Mouse (Mus musculus) ES-E14 (cell line): ENCODE results near the gene Tapt1. TPM values are rescaled to one million over a fixed set of nuclear protein-coding genes. Genes with fewer than 3 reads are reported as not detected.

ENCODE experiments used
- DNase-seq: peaks from one replicate; pipeline ENCODE4 v3.0.0-alpha.2; 2013; ENCODE audit warnings: low read depth, low spot score
- H3K27ac ChIP-seq: 2 replicates; pipeline ENCODE4 v1.5.1; 2012; ENCODE audit warnings: low read depth, mild to moderate bottlenecking, low read length, moderate library complexity, mixed read lengths; ENCODE audit not compliant: poor library complexity, insufficient read depth, severe bottlenecking
- H3K36me3 ChIP-seq: 2 replicates; pipeline ENCODE4 v1.6.1; 2012; ENCODE audit warnings: mild to moderate bottlenecking, low read length, moderate library complexity, mixed read lengths; ENCODE audit not compliant: control insufficient read depth, poor library complexity, insufficient read depth, severe bottlenecking
- H3K4me1 ChIP-seq, 2 experiments: fragments of 150-350 bp in 1 of 2; sonication (generic) in 1 of 2; 2 replicates each; pipeline ENCODE4 v1.6.1; 2012; ENCODE audit warnings: low read length in 2 of 2, mild to moderate bottlenecking in 1 of 2, mixed read lengths in 1 of 2; ENCODE audit not compliant: control insufficient read depth in 2 of 2, insufficient read depth in 2 of 2, poor library complexity in 1 of 2
- H3K4me3 ChIP-seq, 2 experiments: fragments of 150-350 bp in 1 of 2; sonication (generic) in 1 of 2; 2 replicates each; pipeline ENCODE4 v1.5.1; 2012; ENCODE audit warnings: low read length in 2 of 2, low read depth in 1 of 2, mild to moderate bottlenecking in 1 of 2, mixed read lengths in 1 of 2; ENCODE audit not compliant: insufficient read depth in 1 of 2, poor library complexity in 1 of 2, severe bottlenecking in 1 of 2
- H3K9ac ChIP-seq: 2 replicates; pipeline ENCODE4 v1.6.1; 2012; ENCODE audit warnings: low read depth, mild to moderate bottlenecking, low read length, mixed read lengths; ENCODE audit not compliant: poor library complexity, insufficient read depth, severe bottlenecking
- H3K9me3 ChIP-seq: fragments of 150-350 bp; sonication (generic); 2 replicates; pipeline ENCODE4 v1.6.1; 2012; ENCODE audit warnings: low read depth, mild to moderate bottlenecking, low read length; ENCODE audit not compliant: control insufficient read depth, insufficient read depth
- CHD2 ChIP-seq: IDR thresholded peaks from 2 replicates; pipeline ENCODE4 v1.6.1; 2014; ENCODE audit warnings: mild to moderate bottlenecking, low read depth, low read length, inconsistent platforms
- HCFC1 ChIP-seq: IDR thresholded peaks from 2 replicates; pipeline ENCODE4 v1.6.1; 2012; ENCODE audit warnings: low read length, inconsistent platforms, borderline replicate concordance; ENCODE audit not compliant: insufficient read depth
- MAFK ChIP-seq: IDR thresholded peaks from 2 replicates; pipeline ENCODE4 v1.6.1; 2014; ENCODE audit warnings: mild to moderate bottlenecking, low read depth, low read length, inconsistent platforms; ENCODE audit not compliant: insufficient read depth
- ZC3H11A ChIP-seq: IDR thresholded peaks from 2 replicates; pipeline ENCODE4 v1.6.1; 2012; ENCODE audit warnings: low read depth, mild to moderate bottlenecking, inconsistent platforms, low read length, borderline replicate concordance
- ZNF384 ChIP-seq: IDR thresholded peaks from 2 replicates; pipeline ENCODE4 v1.6.1; 2012; ENCODE audit warnings: low read depth, low read length, inconsistent platforms
- in situ Hi-C, 2 experiments: fragments of 600-800 bp; cut with MboI; formaldehyde crosslinking; loops; one replicate each; pipeline ENCODE4 v1.15.1; 2025; ENCODE audit warnings: low sequenced_read_pairs in 2 of 2, inconsistent platforms in 1 of 2; ENCODE audit not compliant: unreplicated experiment in 2 of 2
- total RNA-seq: library from RNA; depleted of rRNA; stranded (reverse); fragments of 300-350 nt; gene quantifications from 2 replicates; pipeline ENCODE4 v1.2.3, GENCODE M21; 2012

Gene Tapt1
- total RNA-seq, 1 experiment, result 25.9 TPM

DNA sequence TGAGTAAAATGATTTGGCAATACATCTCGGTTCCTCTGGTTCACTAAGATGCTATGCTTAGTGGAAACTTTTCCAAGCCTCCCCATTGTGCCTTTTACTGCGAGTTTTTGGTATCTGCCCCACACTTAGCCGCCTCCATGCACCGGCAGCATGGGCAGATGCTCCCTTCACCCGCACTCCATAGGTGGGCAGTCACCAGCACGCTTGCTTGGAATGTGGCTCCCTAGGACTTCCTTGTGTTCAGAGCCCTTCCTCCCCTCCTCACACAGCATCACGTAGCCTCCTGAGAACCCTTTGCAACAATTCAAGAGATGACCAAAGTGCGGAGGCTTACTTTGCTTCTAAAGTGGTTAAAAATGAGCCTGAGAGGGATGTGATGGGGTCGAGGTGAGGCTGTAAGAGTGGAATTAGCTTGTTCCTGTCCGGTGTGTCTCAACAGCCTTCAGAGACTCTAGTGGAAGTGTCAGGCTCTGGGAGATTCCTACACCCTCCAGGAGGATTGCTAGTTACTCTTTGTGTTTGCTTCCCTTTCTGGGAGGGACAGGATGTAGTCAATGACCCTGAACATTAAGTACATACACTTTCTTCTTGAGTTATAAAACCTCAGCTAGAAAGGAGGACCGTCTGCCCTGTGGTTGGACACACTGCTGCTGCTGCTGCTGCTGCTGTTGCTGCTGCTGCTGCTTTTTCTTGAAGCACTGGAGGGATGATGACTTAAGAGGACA lies 20.2 kb upstream of the Tapt1 start:
- TF ChIP-seq HCFC1 (no peak), CHD2 (no peak), ZNF384 (no peak), ZC3H11A (no peak), MAFK (no peak)
- H3K27ac ChIP-seq, result no peak overlapping the region
- H3K9ac ChIP-seq, result no peak overlapping the region
- DNase-seq, result no peak
- no peaks in the 10 kb centered on the region for H3K36me3 ChIP-seq
- H3K4me1 ChIP-seq, result no peaks in the 10 kb centered on the region
- no peak overlapping the region for H3K4me3 ChIP-seq
- no peaks in the 10 kb centered on the region for H3K9me3 ChIP-seq
- in situ Hi-C loops, result no loop called here

DNA sequence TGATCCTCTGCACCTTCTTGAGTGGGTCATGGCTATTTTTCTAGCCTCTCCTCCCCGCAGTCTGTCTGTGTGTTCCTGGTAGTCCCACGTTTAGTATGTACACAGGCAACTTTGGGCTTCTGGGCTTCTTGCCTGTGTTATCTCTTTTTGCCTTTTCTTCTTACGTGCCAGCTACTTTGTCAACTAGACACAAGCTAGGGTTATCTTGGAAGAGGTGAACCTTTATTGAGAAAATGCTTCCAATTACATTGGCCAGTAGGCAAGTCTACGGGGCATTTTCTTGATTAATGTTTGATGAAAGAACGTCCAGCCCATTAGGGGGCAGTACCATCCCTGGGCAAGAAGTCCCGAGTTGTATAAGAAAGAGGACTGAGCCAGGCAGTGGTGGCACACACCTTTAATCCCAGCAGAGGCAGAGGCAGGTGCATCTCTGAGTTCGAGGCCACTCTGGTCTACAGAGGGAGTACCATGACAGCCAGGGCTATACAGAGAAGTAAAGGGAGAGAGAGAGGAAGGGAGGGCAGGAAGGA lies 18.5 kb upstream of the Tapt1 start:
- Histone ChIP-seq H3K4me1 (no peaks in the 10 kb centered on the region), H3K27ac (no peak overlapping the region), H3K4me3 (no peak overlapping the region), H3K9ac (no peak overlapping the region), H3K36me3 (no peaks in the 10 kb centered on the region), H3K9me3 (no peaks in the 10 kb centered on the region)
- TF ChIP-seq ZNF384, result no peak
- DNase-seq, result no peak
- in situ Hi-C loops, result no loop called here

DNA sequence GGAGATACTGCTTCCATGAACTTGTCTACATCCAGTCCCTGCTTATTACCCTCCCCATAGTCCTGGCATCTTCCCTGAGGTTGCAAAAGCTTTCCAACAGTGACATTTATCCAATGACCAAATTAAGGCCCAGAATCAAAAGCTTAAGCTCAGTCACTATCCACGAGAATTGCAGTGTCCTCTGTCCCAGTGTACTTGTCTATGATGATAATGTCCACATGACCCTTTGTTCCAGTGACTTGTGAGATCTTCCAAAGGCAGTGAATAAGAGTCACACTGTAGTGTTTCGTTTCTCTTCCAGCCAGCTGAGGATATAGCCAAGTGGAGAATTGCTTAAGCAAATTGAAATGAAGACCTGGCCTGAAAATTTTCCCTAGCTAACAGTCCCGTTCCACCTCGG lies 16.4 kb upstream of the Tapt1 start:
- Histone ChIP-seq H3K36me3 (no peaks in the 10 kb centered on the region), H3K27ac (no peak overlapping the region), H3K9me3 (no peaks in the 10 kb centered on the region), H3K4me1 (no peaks in the 10 kb centered on the region), H3K4me3 (no peak overlapping the region), H3K9ac (no peak overlapping the region)
- no peak for TF ChIP-seq CHD2
- TF ChIP-seq MAFK, result no peak
- no peak for TF ChIP-seq HCFC1
- TF ChIP-seq ZNF384, result no peak
- no peak for DNase-seq
- in situ Hi-C loops, result no loop called here

DNA sequence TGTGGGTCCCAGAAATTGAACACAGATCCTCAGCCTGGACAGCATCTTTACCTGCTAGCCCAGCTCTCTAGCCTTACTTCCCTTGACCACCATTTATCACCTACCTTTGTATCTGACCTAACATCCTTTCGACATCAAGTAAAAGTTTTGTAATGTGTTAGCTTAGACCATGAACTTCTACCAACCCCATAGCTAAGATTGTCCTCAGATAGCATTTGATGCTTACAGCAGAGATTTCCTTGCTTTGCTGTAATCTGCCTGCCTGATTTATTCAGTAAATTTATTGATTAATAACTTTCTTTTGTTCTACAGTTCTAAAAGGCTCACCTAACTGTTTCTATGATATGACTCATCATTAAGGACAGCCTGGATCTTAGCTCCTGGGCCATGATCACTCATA lies 15.3 kb upstream of the Tapt1 start:
- no peak overlapping the region for H3K9ac ChIP-seq
- no peak overlapping the region for H3K4me3 ChIP-seq
- in situ Hi-C loops, result no loop called here
- TF ChIP-seq MAFK (no peak), CHD2 (no peak), ZC3H11A (no peak), HCFC1 (no peak), ZNF384 (no peak)
- no peaks in the 10 kb centered on the region for H3K4me1 ChIP-seq
- H3K27ac ChIP-seq, result no peak overlapping the region
- DNase-seq, result no peak
- no peaks in the 10 kb centered on the region for H3K36me3 ChIP-seq
- H3K9me3 ChIP-seq, result no peaks in the 10 kb centered on the region
